Mouse (Mus musculus): Measurements from ENCODE around the gene Serpinc1.

- TF ChIP-seq CTCF (IDR thresholded peaks at IDR 0.05; ENCODE audit: low read depth, low read length) = no peak
- no peak for TF ChIP-seq POLR2A (IDR thresholded peaks at IDR 0.05; ENCODE audit: borderline replicate concordance, low read depth, low read length)
These were observed 55.6 kb downstream of the Serpinc1 start for GRCm38 (mm10) chr1:161033856-161034434.
